Mouse (Mus musculus) stomach, embryonic 14.5 days (tissue): Measurements from ENCODE around the gene Kbtbd4. TPM values are rescaled to one million over a fixed set of nuclear protein-coding genes. Genes with fewer than 3 reads are reported as not detected.

Experiments
- ATAC-seq: fragments of 200-750 bp; cut with Nextera tagmentation; 2 replicates; pipeline ENCODE4 v1.8.0; 2017; ENCODE audit warnings: low read depth, moderate TSS enrichment; ENCODE audit not compliant: insufficient number of reproducible peaks, insufficient read depth, low FRiP score
- H3K27ac ChIP-seq: fragments of 300-500 bp; sonication (generic); 2 replicates; pipeline ENCODE4 v1.5.1; 2014; ENCODE audit warnings: mild to moderate bottlenecking, low read length, moderate library complexity, mixed read lengths
- H3K27me3 ChIP-seq: fragments of 300-500 bp; sonication (generic); 2 replicates; pipeline ENCODE4 v1.6.1; 2014; ENCODE audit warnings: low read length, control low read depth, mixed read lengths; ENCODE audit not compliant: control insufficient read depth, insufficient read depth
- H3K36me3 ChIP-seq: fragments of 300-500 bp; sonication (generic); 2 replicates; pipeline ENCODE4 v1.6.1; 2014; ENCODE audit warnings: mild to moderate bottlenecking, control low read depth, low read length, moderate library complexity, mixed read lengths; ENCODE audit not compliant: control insufficient read depth, insufficient read depth
- H3K4me1 ChIP-seq: fragments of 300-500 bp; sonication (generic); 2 replicates; pipeline ENCODE4 v1.6.1; 2014; ENCODE audit warnings: low read length, control low read depth, mixed read lengths; ENCODE audit not compliant: control insufficient read depth, insufficient read depth
- H3K4me2 ChIP-seq: fragments of 300-500 bp; sonication (generic); replicated peaks from 2 replicates; pipeline ENCODE4 v1.6.1; 2014; ENCODE audit warnings: low read depth, low read length, control low read depth
- H3K4me3 ChIP-seq: fragments of 300-500 bp; sonication (generic); 2 replicates; pipeline ENCODE4 v1.5.1; 2014; ENCODE audit warnings: low read depth, low read length, control low read depth
- H3K9ac ChIP-seq: fragments of 300-500 bp; sonication (generic); replicated peaks from 2 replicates; pipeline ENCODE4 v1.6.1; 2014; ENCODE audit warnings: low read depth, mild to moderate bottlenecking, control low read depth, low read length, moderate library complexity, mixed read lengths
- H3K9me3 ChIP-seq: fragments of 300-500 bp; sonication (generic); 2 replicates; pipeline ENCODE4 v1.6.1; 2016; ENCODE audit warnings: low read depth, low read length, control low read depth; ENCODE audit not compliant: control insufficient read depth
- WGBS: fragments of 180-500 bp; shearing (Covaris S2); extraction: QIAGEN DNeasy Blood & Tissue Kit; methylation state at CpG from one replicate; pipeline ENCODE4 v1.1.7; 2014; 5-methylcytosine and 5-hydroxymethylcytosine counted together
- polyA plus RNA-seq: library from polyadenylated mRNA; unstranded; fragments of >200 nt; fragmentation: Nextera tagmentation; extraction: Ambion mirVana; gene quantifications from 2 replicates; pipeline ENCODE4 v1.2.1, GENCODE M21; 2014

Gene Kbtbd4
- polyA plus RNA-seq, 1 experiment from 2014 or later = 30.3 TPM

GRCm38 (mm10) chr2:90877584-90878259 is 26.8 kb upstream of the Kbtbd4 start:
- Histone ChIP-seq H3K4me2 (no peak overlapping the region), H3K27me3 (no peaks in the 10 kb centered on the region), H3K4me3 (no peak overlapping the region), H3K4me1 (no peaks in the 10 kb centered on the region), H3K36me3 (no peaks in the 10 kb centered on the region), H3K27ac (no peak overlapping the region), H3K9me3 (no peaks in the 10 kb centered on the region), H3K9ac (no peak overlapping the region)
- peak; percentile 33; the same call in 1 of the 2 replicates for ATAC-seq
- WGBS = 61% methylated on average over 5 of the region's 5 CpGs

- H3K27me3 ChIP-seq = no peaks in the 10 kb centered on the region
- no peaks in the 10 kb centered on the region for H3K4me1 ChIP-seq
- H3K9ac ChIP-seq = no peak overlapping the region
- H3K9me3 ChIP-seq = no peaks in the 10 kb centered on the region
- no peaks in the 10 kb centered on the region for H3K36me3 ChIP-seq
- no peak overlapping the region for H3K4me3 ChIP-seq
- no peak overlapping the region for H3K27ac ChIP-seq
- no peak for ATAC-seq
- no peak overlapping the region for H3K4me2 ChIP-seq
These were observed 25.1 kb upstream of the Kbtbd4 start for GRCm38 (mm10) chr2:90879419-90879818.

- Histone ChIP-seq H3K9ac (no peak overlapping the region), H3K27ac (no peak overlapping the region), H3K9me3 (no peaks in the 10 kb centered on the region), H3K4me2 (no peak overlapping the region), H3K4me1 (no peaks in the 10 kb centered on the region), H3K27me3 (no peaks in the 10 kb centered on the region), H3K4me3 (no peak overlapping the region), H3K36me3 (no peaks in the 10 kb centered on the region)
- 40% methylated on average over 6 of the region's 6 CpGs for WGBS
- no peak for ATAC-seq
These were observed 24.3 kb upstream of the Kbtbd4 start for GRCm38 (mm10) chr2:90880144-90880785.

GRCm38 (mm10) chr2:90881824-90882223 is 22.7 kb upstream of the Kbtbd4 start:
- H3K36me3 ChIP-seq = no peaks in the 10 kb centered on the region
- no peak overlapping the region for H3K4me2 ChIP-seq
- H3K27me3 ChIP-seq = no peaks in the 10 kb centered on the region
- WGBS = 85% methylated on average over 2 of the region's 2 CpGs
- H3K27ac ChIP-seq = no peak overlapping the region
- no peak for ATAC-seq
- H3K4me1 ChIP-seq = 0 out of 2 replicates have a peak, but pooled peaks cover 3% of the 10 kb centered on the region
- H3K4me3 ChIP-seq = no peak overlapping the region
- H3K9me3 ChIP-seq = no peaks in the 10 kb centered on the region
- no peak overlapping the region for H3K9ac ChIP-seq

GRCm38 (mm10) chr2:90885218-90886041 is 19.1 kb upstream of the Kbtbd4 start, which contains the start of gene C1qtnf4:
TSS of gene C1qtnf4 (plus strand) at chr2:90885860.
- Histone ChIP-seq H3K4me3 (peak within 1 kb of the TSS; percentile 47), H3K27ac (no peak within 1 kb of the TSS), H3K4me2 (peak within 1 kb of the TSS; percentile 88), H3K27me3 (peaks cover 16% of the 10 kb centered on the region; the same call in 1 of the 2 replicates), H3K4me1 (0 out of 2 replicates have a peak, but pooled peaks cover 3% of the 10 kb centered on the region), H3K9ac (peak within 1 kb of the TSS; percentile 33), H3K36me3 (no peaks in the 10 kb centered on the region), H3K9me3 (no peaks in the 10 kb centered on the region)
- peak; percentile 19; the same call in 1 of the 2 replicates for ATAC-seq
- WGBS = 1% methylated on average over 45 of the region's 45 CpGs

GRCm38 (mm10) chr2:90886436-90886835 is 18.1 kb upstream of the Kbtbd4 start:
- peaks cover 16% of the 10 kb centered on the region; the same call in 1 of the 2 replicates for H3K27me3 ChIP-seq
- H3K27ac ChIP-seq = no peak overlapping the region
- ATAC-seq = no peak
- no peaks in the 10 kb centered on the region for H3K36me3 ChIP-seq
- peak overlapping the region; percentile 88 for H3K4me2 ChIP-seq
- peak overlapping the region; percentile 47; the same call in 1 of the 2 replicates for H3K4me3 ChIP-seq
- no peaks in the 10 kb centered on the region for H3K9me3 ChIP-seq
- H3K9ac ChIP-seq = no peak overlapping the region
- WGBS = 39% methylated on average over 6 of the region's 6 CpGs
- 0 out of 2 replicates have a peak, but pooled peaks cover 3% of the 10 kb centered on the region for H3K4me1 ChIP-seq

- Histone ChIP-seq H3K4me3 (no peak overlapping the region), H3K4me2 (no peak overlapping the region), H3K4me1 (0 out of 2 replicates have a peak, but pooled peaks cover 3% of the 10 kb centered on the region), H3K9ac (no peak overlapping the region), H3K36me3 (no peaks in the 10 kb centered on the region), H3K27ac (no peak overlapping the region), H3K9me3 (no peaks in the 10 kb centered on the region), H3K27me3 (peaks cover 16% of the 10 kb centered on the region; the same call in 1 of the 2 replicates)
- WGBS = 67% methylated on average over 5 of the region's 5 CpGs
- ATAC-seq = no peak
These were observed 16.9 kb upstream of the Kbtbd4 start for GRCm38 (mm10) chr2:90887627-90888026.
